8 mouse cellular contexts compared by ENCODE assay signal in the genomic region with DNA sequence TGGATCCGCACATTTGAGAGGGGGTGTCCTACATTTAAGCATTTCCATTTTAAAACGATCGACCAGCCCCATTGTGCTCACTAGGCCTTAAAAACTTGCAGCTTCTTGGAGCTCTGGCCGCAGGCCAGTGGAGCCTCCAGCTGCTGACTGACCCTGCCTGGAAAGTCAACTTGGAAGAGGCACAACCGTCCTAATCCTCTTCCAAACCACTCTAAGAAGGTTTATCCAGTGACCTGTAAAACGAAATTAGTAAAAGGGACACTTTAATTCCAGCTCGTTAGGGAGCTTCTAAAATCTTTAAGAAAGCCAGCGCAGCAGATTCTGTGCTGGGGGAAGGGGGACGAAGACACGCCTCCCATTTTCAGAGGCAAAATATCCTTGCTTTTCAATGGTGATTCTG.
DNase-seq lines count a peak whose midpoint lies in the region; ATAC-seq and TF ChIP-seq lines count a peak whose summit lies in the region.

No protein-coding gene starts in this region.

- intact Hi-C loops in gastrocnemius, postnatal 14 days (cut with DNase I; ENCODE audit: low total_unique reads) = no loop called here

- H3K27ac ChIP-seq in liver, embryonic 12.5 days = peak overlapping the region; percentile 20; the same call in 1 of the 2 replicates
- no peak overlapping the region for H3K27ac ChIP-seq in liver, embryonic 11.5 days (ENCODE audit: low read depth, low read length)
- peak overlapping the region; percentile 7; the same call in 1 of the 2 replicates for H3K27ac ChIP-seq in small intestine, adult 2 months (ENCODE audit: insufficient read depth, low read depth, low read length)

- H3K36me3 ChIP-seq in liver, embryonic 12.5 days = no peaks in the 10 kb centered on the region
- no peaks in the 10 kb centered on the region for H3K36me3 ChIP-seq in liver, embryonic 11.5 days (ENCODE audit: control insufficient read depth, insufficient read depth, low read length)
- H3K36me3 ChIP-seq in small intestine, adult 2 months (ENCODE audit: control insufficient read depth, insufficient read depth, low read length) = no peaks in the 10 kb centered on the region

- TF ChIP-seq CTCF in small intestine, adult 2 months (IDR thresholded peaks at IDR 0.05; ENCODE audit: extremely low read depth, insufficient read length, insufficient replicate concordance, low read depth, low read length) = no peak

- H3K9ac ChIP-seq in liver, embryonic 12.5 days = no peak overlapping the region
- H3K9ac ChIP-seq in liver, embryonic 11.5 days (ENCODE audit: low read depth, low read length) = no peak overlapping the region

- WGBS in liver, embryonic 12.5 days (ENCODE audit: insufficient replicate concordance) = 68% methylated on average over 10 of the region's 10 CpGs
- WGBS in liver, embryonic 11.5 days = 69% methylated on average over 10 of the region's 10 CpGs
- 67% methylated on average over 10 of the region's 10 CpGs for WGBS in small intestine, adult 2 months

- H3K4me1 ChIP-seq in liver, embryonic 12.5 days = peaks cover 10% of the 10 kb centered on the region
- peaks cover 2% of the 10 kb centered on the region for H3K4me1 ChIP-seq in liver, embryonic 11.5 days (replicated peaks; ENCODE audit: control insufficient read depth, insufficient read depth, low read length)
- H3K4me1 ChIP-seq in small intestine, adult 2 months (ENCODE audit: control insufficient read depth, insufficient read depth, insufficient read length, low read length) = peaks cover 4% of the 10 kb centered on the region

- 0 out of 2 replicates have a peak, but pooled peaks cover 9% of the 10 kb centered on the region for H3K27me3 ChIP-seq in liver, embryonic 12.5 days (replicated peaks)
- H3K27me3 ChIP-seq in liver, embryonic 11.5 days (replicated peaks; ENCODE audit: control insufficient read depth, insufficient read depth, low read length) = no peaks in the 10 kb centered on the region
- H3K27me3 ChIP-seq in small intestine, adult 2 months (ENCODE audit: control insufficient read depth, insufficient read depth, low read length) = no peaks in the 10 kb centered on the region

- no peaks in the 10 kb centered on the region for H3K9me3 ChIP-seq in liver, embryonic 12.5 days (replicated peaks)
- H3K9me3 ChIP-seq in liver, embryonic 11.5 days (ENCODE audit: control insufficient read depth, low read length) = no peaks in the 10 kb centered on the region

- no peak for ATAC-seq in liver, embryonic 12.5 days
- no peak for ATAC-seq in liver, embryonic 11.5 days (replicated peaks; ENCODE audit: low FRiP score)

- no peak for TF ChIP-seq POLR2A in small intestine, adult 2 months (IDR thresholded peaks at IDR 0.05; ENCODE audit: low read depth, low read length)

- no peak overlapping the region for H3K4me3 ChIP-seq in liver, embryonic 12.5 days
- no peak overlapping the region for H3K4me3 ChIP-seq in liver, embryonic 11.5 days (ENCODE audit: low read depth, low read length)
- H3K4me3 ChIP-seq in small intestine, adult 2 months (ENCODE audit: low read depth, low read length) = no peak overlapping the region

- H3K4me2 ChIP-seq in liver, embryonic 12.5 days = no peak overlapping the region
- no peak overlapping the region for H3K4me2 ChIP-seq in liver, embryonic 11.5 days

- DNase-seq in liver, embryonic 11.5 days (ENCODE audit: low spot score) = no peak
- peak; percentile 79 for DNase-seq in gastrocnemius, postnatal 14 days
- DNase-seq in kidney, postnatal 36 days = peak; percentile 35 to 51
- DNase-seq in layer of hippocampus, postnatal 25 days (ENCODE audit: extremely low spot score in 1 of 2, low spot score in 1 of 2) = no peak
- no peak for DNase-seq in cerebellum, adult 8-10 months
- no peak for DNase-seq in natural killer cell, adult 2 months (ENCODE audit: low spot score in 2 of 2)

Comparison
In these comparisons a context has a peak if more than half of its experiments do, and no peak if none do; other contexts are left out.
1. DNase-seq: peak in gastrocnemius, postnatal 14 days (single experiment) and kidney, postnatal 36 days (2 of 2); none in liver, embryonic 11.5 days (single experiment), layer of hippocampus, postnatal 25 days (0 of 2), cerebellum, adult 8-10 months (single experiment) and natural killer cell, adult 2 months (0 of 2).